Mouse (Mus musculus) brain, embryonic 14.5 days (tissue): ENCODE measurements around the gene Tyms. TPM values are rescaled to one million over a fixed set of nuclear protein-coding genes. Genes with fewer than 3 reads are reported as not detected.

ENCODE experiments used
- DNase-seq: peaks from one replicate; pipeline ENCODE4 v3.0.0-alpha.2; 2011; ENCODE audit warnings: low read depth
- CTCF ChIP-seq: fragments of 200-500 bp; IDR thresholded peaks from 2 replicates; pipeline ENCODE4 v1.5.1; 2012; ENCODE audit warnings: inconsistent platforms, mild to moderate bottlenecking, moderate library complexity, borderline replicate concordance; ENCODE audit not compliant: insufficient read depth, insufficient read length; ENCODE audit errors: extremely low read depth
- POLR2A ChIP-seq: fragments of 200-500 bp; IDR thresholded peaks from 2 replicates; pipeline ENCODE4 v1.6.1; 2012; ENCODE audit warnings: mild to moderate bottlenecking, inconsistent platforms, borderline replicate concordance; ENCODE audit not compliant: poor library complexity, insufficient read depth, insufficient read length, severe bottlenecking; ENCODE audit errors: extremely low read depth
- polyA plus RNA-seq: library from polyadenylated mRNA; depleted of rRNA; stranded (reverse); fragments of >200 nt; gene quantifications from 2 replicates; pipeline ENCODE4 v1.2.3, GENCODE M21; 2012; rRNA removed

Tyms gene
- polyA plus RNA-seq = 43.0 and 72.7 TPM in 2 replicates

GRCm38 (mm10) chr5:30072825-30073821, at the start of gene Tyms:
TSS of gene Tyms (minus strand) at chr5:30073617.
- DNase-seq = peak; percentile 95
- TF ChIP-seq POLR2A (peak; percentile 50; the same call in 1 of the 2 replicates), CTCF (no peak; the same call in 1 of the 2 replicates)

- TF ChIP-seq CTCF = no peak
- no peak for TF ChIP-seq POLR2A
- DNase-seq = no peak
Measured at GRCm38 (mm10) chr5:30122481-30122880, 49.1 kb upstream of the Tyms start.

- DNase-seq = no peak
- no peak for TF ChIP-seq POLR2A
- TF ChIP-seq CTCF = no peak
Measured at GRCm38 (mm10) chr5:30120106-30120505, 46.7 kb upstream of the Tyms start.

- TF ChIP-seq POLR2A (no peak), CTCF (no peak)
- no peak for DNase-seq
Measured at GRCm38 (mm10) chr5:30119163-30119562, 45.7 kb upstream of the Tyms start.

- no peak for DNase-seq
- no peak for TF ChIP-seq POLR2A
- no peak for TF ChIP-seq CTCF
Measured at GRCm38 (mm10) chr5:30118018-30118417, 44.6 kb upstream of the Tyms start.

- peak; percentile 37; the same call in 1 of the 2 replicates for TF ChIP-seq CTCF
- TF ChIP-seq POLR2A = no peak
- DNase-seq = peak; percentile 25
Measured at GRCm38 (mm10) chr5:30115718-30116117, 42.3 kb upstream of the Tyms start.

GRCm38 (mm10) chr5:30114761-30115140, 41.3 kb upstream of the Tyms start:
- DNase-seq = no peak
- TF ChIP-seq CTCF (no peak), POLR2A (no peak)

- TF ChIP-seq POLR2A (no peak), CTCF (peak; percentile 74)
- DNase-seq = peak; percentile 92
Measured at GRCm38 (mm10) chr5:30113881-30114760, 40.7 kb upstream of the Tyms start.

- DNase-seq = no peak
- TF ChIP-seq POLR2A = no peak
- 0 out of 2 replicates have a peak, but pooled peaks have one; percentile 8 for TF ChIP-seq CTCF
Measured at GRCm38 (mm10) chr5:30112533-30113068, 39.2 kb upstream of the Tyms start.

- DNase-seq = no peak
- TF ChIP-seq POLR2A = no peak
- peak; percentile 21; the same call in 1 of the 2 replicates for TF ChIP-seq CTCF
Measured at GRCm38 (mm10) chr5:30111771-30112170, 38.4 kb upstream of the Tyms start.
